Mouse (Mus musculus) lung, postnatal 0 days (tissue): ENCODE results near the gene Miox.

ENCODE experiments used
- CTCF ChIP-seq: IDR thresholded peaks from 2 replicates; pipeline ENCODE4 v1.5.1; 2016; ENCODE audit warnings: antibody characterized with exemption, mild to moderate bottlenecking
- EP300 ChIP-seq: IDR thresholded peaks from 2 replicates; pipeline ENCODE4 v1.6.1; 2016; ENCODE audit warnings: antibody characterized with exemption, mild to moderate bottlenecking, control low read depth

DNA sequence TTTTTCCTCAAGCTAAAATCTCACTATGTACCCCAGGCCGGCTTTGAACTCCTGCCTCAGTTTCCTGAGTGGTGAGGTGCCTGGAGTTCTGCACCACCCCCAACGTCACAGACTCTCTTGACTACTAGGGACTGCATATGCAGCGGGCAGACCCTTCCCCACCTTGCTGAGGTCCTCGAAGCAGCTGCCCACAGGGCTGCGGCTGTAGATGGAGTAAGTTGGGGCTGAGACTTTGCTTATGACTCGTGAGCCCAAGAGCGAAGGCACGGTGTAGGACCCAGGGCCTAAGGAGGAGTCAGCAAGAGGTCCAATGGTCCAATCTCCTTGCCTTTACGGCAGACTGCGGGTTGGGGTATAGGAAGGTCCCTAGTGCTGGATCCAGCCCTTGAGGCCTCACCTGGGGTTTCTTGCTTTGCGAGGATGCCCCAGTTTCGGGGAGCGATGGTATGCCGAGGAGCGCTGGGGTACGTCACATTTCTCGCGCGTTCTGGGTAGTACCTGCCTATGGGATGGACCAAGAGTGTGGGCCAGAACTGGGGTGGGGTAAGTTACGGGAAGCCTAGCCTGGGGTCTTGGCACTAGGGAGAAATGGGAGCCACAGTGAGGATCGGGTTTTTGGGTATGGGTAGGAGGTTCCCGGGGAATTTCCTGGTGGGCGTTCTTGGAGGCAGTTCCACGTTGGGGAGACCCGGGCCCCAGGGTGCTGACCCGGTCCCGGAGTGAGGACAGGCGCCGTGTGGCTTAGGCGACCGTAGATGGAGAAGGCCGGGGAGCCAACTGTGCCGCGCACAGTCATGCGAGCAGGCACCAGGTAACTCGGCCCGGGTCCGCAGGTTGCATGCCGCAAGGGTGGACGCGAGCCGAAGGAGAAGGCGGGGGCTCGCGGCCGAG is 44.0 kb downstream of the Miox start:
- TF ChIP-seq CTCF (no peak), EP300 (no peak)
